In the genomic region with DNA sequence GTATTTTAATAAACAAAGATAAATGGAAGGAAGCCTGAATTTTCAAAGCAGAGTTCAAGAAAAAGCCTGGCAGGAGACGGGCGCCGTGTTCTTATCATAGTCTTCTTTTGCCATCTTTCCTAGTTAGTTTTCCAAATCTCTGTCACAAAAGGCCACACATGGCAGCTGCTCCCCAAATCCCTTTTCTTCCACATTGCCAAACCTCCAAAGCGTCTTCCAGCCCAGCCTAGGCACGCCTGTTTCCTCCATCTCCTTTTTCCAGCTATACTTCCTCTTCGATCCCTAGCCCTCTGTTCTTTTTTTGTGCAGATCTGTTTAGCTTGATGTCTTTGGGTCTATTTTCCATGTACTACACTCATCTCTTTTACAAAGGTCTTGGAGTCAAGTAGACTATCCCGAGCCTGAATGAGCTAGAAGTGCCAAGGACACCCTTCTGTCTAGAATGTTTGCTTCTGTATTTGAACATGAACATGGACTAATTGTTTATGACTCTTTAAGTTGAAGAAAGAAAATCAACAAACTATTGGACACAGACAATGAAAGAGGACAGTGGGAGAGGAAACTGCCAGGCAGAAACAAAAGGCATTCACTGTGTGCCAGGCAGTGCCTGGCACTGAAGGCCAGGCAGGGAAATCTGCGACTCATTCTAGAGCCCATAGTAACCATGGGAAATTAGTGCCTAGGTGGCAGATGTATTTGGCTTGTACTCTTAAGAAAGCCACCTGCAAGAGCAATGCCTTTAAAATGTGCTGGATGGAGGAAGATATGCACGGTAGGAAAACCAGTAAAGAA, we compare ENCODE assay signal across 30 mouse cellular contexts. TPM values are rescaled to one million over a fixed set of nuclear protein-coding genes. Genes with fewer than 3 reads are reported as not detected.
DNase-seq lines count a peak whose midpoint lies in the region; ATAC-seq and TF ChIP-seq lines count a peak whose summit lies in the region.
"Had no signal": no experiment of that assay in that cellular context is flagged by ENCODE, and none has a peak within 500 bp of the region (broad histone marks: within the 10 kb centered on the region; RNA-seq: fewer than 3 reads in every experiment).

No protein-coding gene starts in this region.

- no peak for TF ChIP-seq CTCF in cerebellum, adult 2 months (IDR thresholded peaks at IDR 0.05; ENCODE audit: borderline replicate concordance, insufficient read depth, low read depth, low read length)

- ATAC-seq in heart, embryonic 12.5 days (ENCODE audit: insufficient number of reproducible peaks, low FRiP score), result no peak
- ATAC-seq: intestine, postnatal 0 days had no signal

- 52% methylated on average over 9 of the region's 9 CpGs for WGBS in cerebellum, adult 2 months
- WGBS in heart, embryonic 12.5 days, result 82% methylated on average over 9 of the region's 9 CpGs

- H3K4me3 ChIP-seq in cerebellum, adult 2 months (replicated peaks; ENCODE audit: insufficient read depth, low read depth, low read length), result no peak overlapping the region
- no peak overlapping the region for H3K4me3 ChIP-seq in heart, embryonic 12.5 days

- no peaks in the 10 kb centered on the region for H3K27me3 ChIP-seq in cerebellum, adult 2 months (ENCODE audit: control insufficient read depth, insufficient read depth, low read length)
- H3K27me3 ChIP-seq in heart, embryonic 12.5 days (replicated peaks), result no peaks in the 10 kb centered on the region
- H3K27me3 ChIP-seq: CH12.LX had no signal

- peaks cover 4% of the 10 kb centered on the region for H3K9me3 ChIP-seq in heart, embryonic 12.5 days (replicated peaks)

- no peak for DNase-seq in cerebellum, adult 2 months
- no peak for DNase-seq in cerebellum, postnatal 36 days
- DNase-seq in heart, adult 11 months, result peak; percentile 44
- DNase-seq in layer of hippocampus, adult 9-11 months, result peak; percentile 26
- no peak for DNase-seq in layer of hippocampus, postnatal 36 days
- DNase-seq in gastrocnemius, postnatal 4 days (ENCODE audit: low spot score in 2 of 2), result no peak
- DNase-seq: adrenal gland, postnatal 10 days; cerebellum, adult 11-12 months; cerebellum, postnatal 25 days; gastrocnemius, postnatal 14 days; heart, adult 18-20 months; heart, postnatal 4 days; kidney, adult 9 months; kidney, postnatal 14 days; liver; lung, embryonic 14.5 days; lung, postnatal 14 days; midbrain, embryonic 14.5 days; right cerebral cortex, postnatal 25 days; thymus, postnatal 14 days had no signal

- TF ChIP-seq POLR2A in cerebellum, adult 2 months (IDR thresholded peaks at IDR 0.05; ENCODE audit: borderline replicate concordance, insufficient read depth, low read length), result no peak

- no peak overlapping the region for H3K4me2 ChIP-seq in heart, embryonic 12.5 days
- H3K4me2 ChIP-seq: heart, embryonic 11.5 days; lung, embryonic 14.5 days had no signal

- H3K36me3 ChIP-seq in heart, embryonic 12.5 days, result no peaks in the 10 kb centered on the region

- no peaks in the 10 kb centered on the region for H3K4me1 ChIP-seq in cerebellum, adult 2 months (ENCODE audit: control insufficient read depth, insufficient read depth, low read length)
- H3K4me1 ChIP-seq in heart, embryonic 12.5 days (replicated peaks), result no peaks in the 10 kb centered on the region

- H3K27ac ChIP-seq in cerebellum, adult 2 months (ENCODE audit: insufficient read depth, low read length), result 0 out of 2 replicates have a peak overlapping the region, but pooled peaks have one; percentile 21
- no peak overlapping the region for H3K27ac ChIP-seq in heart, embryonic 12.5 days (ENCODE audit: poor library complexity, severe bottlenecking)
- H3K27ac ChIP-seq: liver, embryonic 14.5 days had no signal

- H3K9ac ChIP-seq in heart, embryonic 12.5 days, result no peak overlapping the region
- H3K9ac ChIP-seq: liver, embryonic 14.5 days; lung, embryonic 14.5 days had no signal

RNA-seq across cellular contexts. Expression of a gene that starts 40.0 kb away (rescaled TPM):
- polyA plus RNA-seq in cerebellum, adult 2 months (2012; rRNA removed), result 7.0 and 7.6 TPM in 2 replicates
- polyA plus RNA-seq in heart, embryonic 12.5 days (2016; fragmentation: Nextera tagmentation; extraction: Ambion mirVana), result 4.7 and 4.9 TPM in 2 replicates
- 1 to 10 TPM; 8.1 to 8.8 TPM for total RNA-seq in layer of hippocampus, postnatal 36 days (2021)
- total RNA-seq in gastrocnemius, postnatal 4 days (2021), result 10 to 100 TPM; 15.1 to 15.9 TPM

RNA-seq across cellular contexts. Expression of a gene that starts 56.8 kb away (rescaled TPM):
- polyA plus RNA-seq in cerebellum, adult 2 months (2012; rRNA removed), result 0.03 TPM in 1 of 2 replicates, not detected in the other
- 0.06 and 0.17 TPM in 2 replicates for polyA plus RNA-seq in heart, embryonic 12.5 days (2016; fragmentation: Nextera tagmentation; extraction: Ambion mirVana)
- not detected for total RNA-seq in layer of hippocampus, postnatal 36 days (2021)
- total RNA-seq in gastrocnemius, postnatal 4 days (2021), result under 1 TPM in 1 of 2 experiments, not detected in 1; 0.18 TPM
- total RNA-seq: layer of hippocampus, postnatal 25 days; left cerebral cortex, postnatal 10 days had no signal
- polyA plus RNA-seq: embryonic facial prominence, embryonic 11.5 days; heart, embryonic 11.5 days; limb, embryonic 11.5 days; liver, embryonic 14.5 days; midbrain, embryonic 14.5 days; neural tube, embryonic 11.5 days had no signal

Comparison
In these comparisons a context has a peak if more than half of its experiments do, and no peak if none do; other contexts are left out.
1. DNase-seq: peak in heart, adult 11 months (single experiment) and layer of hippocampus, adult 9-11 months (single experiment); none in cerebellum, adult 2 months (0 of 2), cerebellum, postnatal 36 days (0 of 2), layer of hippocampus, postnatal 36 days (0 of 2) and gastrocnemius, postnatal 4 days (0 of 2).